Mouse (Mus musculus): Measurements from ENCODE around the gene Hyal5. TPM values are rescaled to one million over a fixed set of nuclear protein-coding genes. Genes with fewer than 3 reads are reported as not detected.

Hyal5 gene
- polyA plus RNA-seq (2014; fragmentation: Illumina TruSeq; extraction: RNeasy Lipid Tissue Mini Kit (QIAGEN cat#74804); ENCODE audit: low read depth, low replicate concordance): not detected

GRCm38 (mm10) chr6:24857697-24858096 lies at the start of gene Hyal5:
TSS of gene Hyal5 (plus strand) at chr6:24857997.

Other genes starting within 250 kb of the Hyal5 start
- 190 TPM for gene Wasl, start 193.0 kb upstream of the Hyal5 start, polyA plus RNA-seq (2014; fragmentation: Illumina TruSeq; extraction: RNeasy Lipid Tissue Mini Kit (QIAGEN cat#74804); ENCODE audit: low read depth, low replicate concordance)
- gene Hyal6, start 124.8 kb upstream of the Hyal5 start, polyA plus RNA-seq (2014; fragmentation: Illumina TruSeq; extraction: RNeasy Lipid Tissue Mini Kit (QIAGEN cat#74804); ENCODE audit: low read depth, low replicate concordance): not detected
- not detected for gene Hyal4, start 109.7 kb upstream of the Hyal5 start, polyA plus RNA-seq (2014; fragmentation: Illumina TruSeq; extraction: RNeasy Lipid Tissue Mini Kit (QIAGEN cat#74804); ENCODE audit: low read depth, low replicate concordance)
- gene Spam1, start 66.8 kb upstream of the Hyal5 start, polyA plus RNA-seq (2014; fragmentation: Illumina TruSeq; extraction: RNeasy Lipid Tissue Mini Kit (QIAGEN cat#74804); ENCODE audit: low read depth, low replicate concordance): not detected
- 289 TPM for gene Tmem229a, start 98.3 kb downstream of the Hyal5 start, polyA plus RNA-seq (2014; fragmentation: Illumina TruSeq; extraction: RNeasy Lipid Tissue Mini Kit (QIAGEN cat#74804); ENCODE audit: low read depth, low replicate concordance)